Mouse (Mus musculus): Measurements from ENCODE around the gene Pde3a. TPM values are rescaled to one million over a fixed set of nuclear protein-coding genes. Genes with fewer than 3 reads are reported as not detected.

Pde3a gene
- total and polyA plus RNA-seq, 3 experiments = 18.0 to 72.3 (median 64.6) TPM

- WGBS = 29% methylated on average over 8 of the region's 8 CpGs
- H3K27me3 ChIP-seq (ENCODE audit: control insufficient read depth, insufficient read depth, low read length) = no peaks in the 10 kb centered on the region
- peak overlapping the region; percentile 43 for H3K27ac ChIP-seq
- peaks cover 8% of the 10 kb centered on the region for H3K4me1 ChIP-seq (ENCODE audit: control insufficient read depth, insufficient read depth, low read length)
- no peaks in the 10 kb centered on the region for H3K79me2 ChIP-seq (replicated peaks; ENCODE audit: control insufficient read depth, insufficient read depth, low read length)
- no peak overlapping the region for H3K4me3 ChIP-seq
- DNase-seq = peak in 1 of 2 experiments; percentile 19
- H3K36me3 ChIP-seq (ENCODE audit: control insufficient read depth, insufficient read depth, low read length) = peaks cover 6% of the 10 kb centered on the region
- H3K9ac ChIP-seq (ENCODE audit: low read depth, low read length) = peak overlapping the region; percentile 48; the same call in 1 of the 2 replicates
- TF ChIP-seq POLR2A (IDR thresholded peaks at IDR 0.05; ENCODE audit: insufficient read depth, low read depth, low read length) (no peak), CTCF (IDR thresholded peaks at IDR 0.05) (no peak), EP300 (IDR thresholded peaks at IDR 0.05; ENCODE audit: insufficient read depth, low read depth, low read length) (no peak)
- intact Hi-C loops (cut with DNase I) = no loop called here
These were observed 132.4 kb downstream of the Pde3a start for GRCm38 (mm10) chr6:141381473-141381872.

DNA sequence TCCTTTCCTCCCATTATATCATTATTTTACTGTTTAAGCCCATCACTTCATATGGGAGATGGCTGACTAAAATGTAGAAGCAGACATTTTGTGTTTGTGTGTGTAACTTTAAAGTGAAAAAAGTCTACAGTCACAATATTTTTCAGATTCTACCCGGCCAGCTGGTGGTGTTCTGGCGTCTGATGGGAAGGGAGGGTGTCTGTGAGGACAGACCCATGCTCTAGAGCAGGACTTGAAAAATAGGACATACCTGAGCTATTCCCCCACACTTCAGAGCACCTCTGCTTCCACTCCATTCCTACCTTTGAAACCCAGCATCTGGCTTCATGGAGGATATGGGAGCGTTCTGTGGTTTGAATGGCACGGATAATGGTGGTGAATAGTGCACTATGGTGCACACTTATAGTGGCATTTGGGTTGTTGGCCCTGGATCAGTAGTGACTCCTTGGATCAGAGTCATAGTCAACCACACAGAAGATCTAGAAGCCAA is 132.9 kb downstream of the Pde3a start:
- H3K4me1 ChIP-seq (ENCODE audit: control insufficient read depth, insufficient read depth, low read length) = peaks cover 8% of the 10 kb centered on the region
- H3K36me3 ChIP-seq (ENCODE audit: control insufficient read depth, insufficient read depth, low read length) = peaks cover 6% of the 10 kb centered on the region
- no peak for TF ChIP-seq POLR2A (IDR thresholded peaks at IDR 0.05; ENCODE audit: insufficient read depth, low read depth, low read length)
- no peak for TF ChIP-seq EP300 (IDR thresholded peaks at IDR 0.05; ENCODE audit: insufficient read depth, low read depth, low read length)
- TF ChIP-seq CTCF (IDR thresholded peaks at IDR 0.05) = no peak
- no peak overlapping the region for H3K4me3 ChIP-seq
- peak overlapping the region; percentile 43 for H3K27ac ChIP-seq
- 74% methylated on average over 4 of the region's 4 CpGs for WGBS
- DNase-seq = no peak
- no peak overlapping the region for H3K9ac ChIP-seq (ENCODE audit: low read depth, low read length)
- intact Hi-C loops (cut with DNase I) = no loop called here
- H3K79me2 ChIP-seq (replicated peaks; ENCODE audit: control insufficient read depth, insufficient read depth, low read length) = no peaks in the 10 kb centered on the region
- H3K27me3 ChIP-seq (ENCODE audit: control insufficient read depth, insufficient read depth, low read length) = no peaks in the 10 kb centered on the region

GRCm38 (mm10) chr6:141388104-141388503 is 139.0 kb downstream of the Pde3a start:
- Histone ChIP-seq H3K79me2 (replicated peaks; ENCODE audit: control insufficient read depth, insufficient read depth, low read length) (peaks cover 3% of the 10 kb centered on the region), H3K4me3 (no peak overlapping the region), H3K36me3 (ENCODE audit: control insufficient read depth, insufficient read depth, low read length) (peaks cover 6% of the 10 kb centered on the region; the same call in 1 of the 2 replicates), H3K27me3 (ENCODE audit: control insufficient read depth, insufficient read depth, low read length) (no peaks in the 10 kb centered on the region), H3K9ac (ENCODE audit: low read depth, low read length) (no peak overlapping the region), H3K27ac (no peak overlapping the region), H3K4me1 (ENCODE audit: control insufficient read depth, insufficient read depth, low read length) (peaks cover 3% of the 10 kb centered on the region)
- WGBS = 47% methylated on average over 5 of the region's 5 CpGs
- no peak for DNase-seq
- intact Hi-C loops (cut with DNase I) = no loop called here
- TF ChIP-seq EP300 (IDR thresholded peaks at IDR 0.05; ENCODE audit: insufficient read depth, low read depth, low read length) (no peak), CTCF (IDR thresholded peaks at IDR 0.05) (no peak), POLR2A (IDR thresholded peaks at IDR 0.05; ENCODE audit: insufficient read depth, low read depth, low read length) (no peak)

DNA sequence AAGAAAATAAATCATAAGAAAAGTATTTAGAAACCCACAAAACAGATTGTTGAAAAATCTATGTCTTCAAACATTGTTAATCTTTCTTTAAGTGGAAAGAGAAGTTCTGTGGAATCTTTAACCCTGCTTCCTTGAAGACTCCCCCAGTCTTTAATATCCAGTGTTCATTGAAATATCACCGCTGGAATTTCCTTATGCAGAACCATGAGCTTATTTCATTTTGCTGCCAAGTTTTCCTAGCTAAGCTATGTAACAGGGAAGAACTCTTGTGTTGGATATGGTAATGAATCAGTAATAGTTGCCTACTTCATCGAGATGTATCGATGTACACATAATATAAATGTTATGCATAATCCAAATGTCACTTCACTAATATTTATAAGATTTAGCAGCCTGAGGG is 146.9 kb downstream of the Pde3a start:
- Histone ChIP-seq H3K79me2 (replicated peaks; ENCODE audit: control insufficient read depth, insufficient read depth, low read length) (no peaks in the 10 kb centered on the region), H3K4me1 (ENCODE audit: control insufficient read depth, insufficient read depth, low read length) (no peaks in the 10 kb centered on the region; the same call in 1 of the 2 replicates), H3K27me3 (ENCODE audit: control insufficient read depth, insufficient read depth, low read length) (no peaks in the 10 kb centered on the region), H3K4me3 (no peak overlapping the region), H3K9ac (ENCODE audit: low read depth, low read length) (no peak overlapping the region), H3K27ac (no peak overlapping the region; the same call in 1 of the 2 replicates), H3K36me3 (ENCODE audit: control insufficient read depth, insufficient read depth, low read length) (no peaks in the 10 kb centered on the region; the same call in 1 of the 2 replicates)
- TF ChIP-seq CTCF (IDR thresholded peaks at IDR 0.05) (no peak), EP300 (IDR thresholded peaks at IDR 0.05; ENCODE audit: insufficient read depth, low read depth, low read length) (no peak), POLR2A (IDR thresholded peaks at IDR 0.05; ENCODE audit: insufficient read depth, low read depth, low read length) (no peak)
- DNase-seq = no peak
- WGBS = 46% methylated on average over 3 of the region's 3 CpGs
- intact Hi-C loops (cut with DNase I) = no loop called here

DNA sequence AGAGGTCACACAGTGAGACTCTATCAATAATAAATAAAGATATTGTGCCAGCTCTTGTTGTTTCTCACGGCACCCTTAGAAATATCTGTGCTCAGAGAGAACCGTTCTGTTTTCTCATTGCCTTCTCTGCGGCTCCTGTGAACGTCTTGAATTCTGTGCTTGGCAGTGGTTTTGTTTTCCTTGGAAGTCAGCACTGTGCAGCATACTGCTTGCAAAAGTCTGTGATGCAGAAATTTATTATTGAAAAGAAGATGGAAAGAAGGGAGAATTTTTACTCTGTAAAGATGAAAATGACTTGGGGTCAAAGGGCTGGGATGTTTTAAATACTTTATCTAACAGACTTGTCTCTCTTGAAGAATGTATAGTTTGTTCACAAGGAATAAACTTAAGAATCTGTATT is 150.3 kb downstream of the Pde3a start:
- peak in 1 of 2 experiments; percentile 35 for DNase-seq
- Histone ChIP-seq H3K79me2 (replicated peaks; ENCODE audit: control insufficient read depth, insufficient read depth, low read length) (no peaks in the 10 kb centered on the region), H3K4me3 (no peak overlapping the region), H3K9ac (ENCODE audit: low read depth, low read length) (no peak overlapping the region), H3K4me1 (ENCODE audit: control insufficient read depth, insufficient read depth, low read length) (no peaks in the 10 kb centered on the region; the same call in 1 of the 2 replicates), H3K27ac (peak overlapping the region; percentile 36; the same call in 1 of the 2 replicates), H3K27me3 (ENCODE audit: control insufficient read depth, insufficient read depth, low read length) (no peaks in the 10 kb centered on the region), H3K36me3 (ENCODE audit: control insufficient read depth, insufficient read depth, low read length) (no peaks in the 10 kb centered on the region; the same call in 1 of the 2 replicates)
- WGBS = 36% methylated on average over 4 of the region's 4 CpGs
- TF ChIP-seq EP300 (IDR thresholded peaks at IDR 0.05; ENCODE audit: insufficient read depth, low read depth, low read length) (no peak), POLR2A (IDR thresholded peaks at IDR 0.05; ENCODE audit: insufficient read depth, low read depth, low read length) (no peak), CTCF (IDR thresholded peaks at IDR 0.05) (no peak)
- intact Hi-C loops (cut with DNase I) = no loop called here

DNA sequence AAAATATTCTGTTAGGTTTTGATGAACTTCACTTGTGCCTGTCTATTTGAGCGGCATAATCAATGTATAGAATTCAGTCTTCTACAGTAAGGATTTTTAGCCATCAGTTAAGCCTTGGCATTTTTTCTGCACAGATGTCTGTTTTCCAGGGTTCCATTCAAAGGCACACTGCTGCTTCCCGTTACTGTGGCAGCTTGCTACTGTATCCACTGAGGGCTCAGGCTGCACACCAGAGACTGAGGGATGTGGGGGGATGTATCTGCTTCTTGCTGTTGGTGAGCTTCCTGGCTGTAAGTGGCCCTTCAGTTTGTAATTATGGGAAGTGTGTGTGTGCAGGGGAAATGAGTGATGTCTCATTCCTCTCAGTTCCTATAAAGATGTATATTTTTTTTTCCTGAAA is 154.9 kb downstream of the Pde3a start:
- Histone ChIP-seq H3K4me1 (ENCODE audit: control insufficient read depth, insufficient read depth, low read length) (peaks cover 3% of the 10 kb centered on the region), H3K27me3 (ENCODE audit: control insufficient read depth, insufficient read depth, low read length) (no peaks in the 10 kb centered on the region), H3K79me2 (replicated peaks; ENCODE audit: control insufficient read depth, insufficient read depth, low read length) (no peaks in the 10 kb centered on the region), H3K36me3 (ENCODE audit: control insufficient read depth, insufficient read depth, low read length) (no peaks in the 10 kb centered on the region), H3K4me3 (no peak overlapping the region), H3K9ac (ENCODE audit: low read depth, low read length) (no peak overlapping the region), H3K27ac (no peak overlapping the region)
- intact Hi-C loops (cut with DNase I) = no loop called here
- TF ChIP-seq CTCF (IDR thresholded peaks at IDR 0.05) (no peak), POLR2A (IDR thresholded peaks at IDR 0.05; ENCODE audit: insufficient read depth, low read depth, low read length) (no peak), EP300 (IDR thresholded peaks at IDR 0.05; ENCODE audit: insufficient read depth, low read depth, low read length) (no peak)
- DNase-seq = no peak
- WGBS = 65% methylated on average over 2 of the region's 2 CpGs
